Mouse (Mus musculus): ENCODE data around the gene Prpsap1.

- no peak for TF ChIP-seq CTCF (IDR thresholded peaks at IDR 0.05)
- no peak for TF ChIP-seq EP300 (IDR thresholded peaks at IDR 0.05)
Measured at GRCm38 (mm10) chr11:116541183-116541582, 47.2 kb upstream of the Prpsap1 start.

Data from lung, postnatal 0 days (tissue).